Mouse (Mus musculus) retina, postnatal 1 day (tissue): ENCODE measurements around the gene Tns1.

Experiments
- DNase-seq: peaks from one replicate; pipeline ENCODE4 v3.0.0-alpha.2; 2012

Tns1 gene

DNA sequence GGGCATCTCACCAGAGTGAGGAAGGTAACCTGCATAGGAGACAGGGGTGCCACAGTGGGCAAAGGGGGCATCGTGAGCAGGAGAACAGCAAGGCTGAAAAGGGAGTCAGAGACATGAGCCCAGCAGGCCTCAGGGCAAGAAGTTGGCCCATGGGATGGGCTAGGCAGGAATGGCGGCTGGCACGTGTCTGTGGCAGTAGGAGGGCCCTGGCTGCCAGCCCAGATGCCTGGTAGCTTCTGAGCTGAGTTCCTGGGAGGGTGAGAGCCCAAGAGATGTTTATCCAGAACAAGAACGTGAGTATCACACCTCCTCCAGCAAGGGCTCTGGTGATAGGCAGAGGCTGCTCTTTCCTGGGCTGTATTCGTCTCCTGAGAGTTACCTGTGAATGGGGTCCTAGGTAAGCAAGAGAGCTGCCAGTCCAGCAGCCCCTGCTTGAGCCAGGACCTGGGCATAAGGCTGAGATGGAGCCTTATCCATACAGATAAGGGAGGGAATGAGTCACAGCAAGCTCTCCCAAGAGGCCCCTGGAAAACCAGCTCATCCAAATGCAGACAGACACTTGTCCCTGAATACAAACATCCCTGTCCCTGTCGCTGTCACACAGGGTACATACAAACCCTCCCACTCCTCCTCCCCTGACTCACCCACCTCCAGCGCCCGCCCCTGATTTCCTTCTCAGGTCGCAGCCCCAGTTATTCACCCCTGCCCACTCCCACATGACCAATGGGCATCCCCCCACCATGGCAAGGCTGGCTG lies 2.2 kb downstream of the Tns1 start:
- DNase-seq = peak; percentile 43

GRCm38 (mm10) chr1:74121138-74121537 lies 3.1 kb downstream of the Tns1 start:
- DNase-seq = no peak

DNA sequence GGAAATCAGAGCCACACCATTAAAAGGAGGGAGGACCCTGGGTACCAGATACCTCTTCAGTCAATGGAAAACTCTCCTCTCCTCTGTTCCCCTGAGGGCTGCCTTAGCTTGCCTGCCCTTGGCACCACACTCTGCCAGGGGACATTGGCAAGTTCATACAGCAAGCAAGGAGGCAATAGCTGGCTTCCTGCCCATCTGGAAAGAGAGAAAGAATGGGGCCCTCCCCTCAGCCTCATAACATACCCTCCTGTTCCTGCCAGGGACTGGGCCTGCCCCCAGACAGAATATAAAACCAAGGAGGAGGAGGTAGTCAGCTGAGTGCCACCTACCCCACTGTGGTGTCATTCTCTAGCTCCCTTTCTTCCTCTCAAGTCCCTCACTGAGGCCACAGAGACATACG lies 5.1 kb downstream of the Tns1 start:
- no peak for DNase-seq

DNA sequence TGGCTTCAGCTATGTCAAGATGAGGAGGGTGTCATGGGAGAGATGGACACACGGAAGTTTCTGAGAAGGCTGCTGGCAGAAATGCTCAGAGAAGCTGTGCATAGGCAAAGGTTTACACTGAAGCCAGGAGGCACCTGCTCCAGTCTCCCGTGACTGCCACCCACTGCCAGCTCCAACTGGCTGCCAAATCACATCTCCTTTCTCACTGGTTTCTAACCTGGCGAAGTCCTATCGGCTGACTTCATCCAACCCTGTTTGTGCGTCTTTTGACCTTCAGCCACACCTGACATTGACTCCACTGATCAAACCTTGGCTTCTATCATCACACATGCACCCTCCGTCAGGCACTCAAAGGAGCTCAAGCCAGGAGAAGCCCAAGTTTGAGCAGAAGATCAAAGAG lies 6.4 kb downstream of the Tns1 start:
- DNase-seq = no peak

DNA sequence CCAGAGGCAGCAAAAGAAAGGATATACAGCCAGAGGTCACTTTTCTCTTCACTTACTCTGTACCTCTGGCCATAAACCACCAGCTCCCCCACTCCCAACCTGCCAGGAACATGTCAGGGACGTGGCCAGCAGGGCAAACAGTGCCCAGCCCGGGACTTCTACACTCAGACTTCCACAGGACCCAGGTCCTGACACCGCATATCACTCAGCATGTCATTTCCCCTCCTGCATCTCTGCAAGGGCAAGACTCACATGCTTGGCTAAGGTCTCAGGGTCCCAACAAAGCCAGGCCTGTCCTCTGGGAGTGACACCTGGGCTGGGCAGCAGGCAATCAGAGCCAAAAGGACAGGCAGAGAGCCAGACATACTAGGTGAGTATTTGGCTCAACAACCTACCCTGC lies 11.2 kb downstream of the Tns1 start:
- no peak for DNase-seq

DNA sequence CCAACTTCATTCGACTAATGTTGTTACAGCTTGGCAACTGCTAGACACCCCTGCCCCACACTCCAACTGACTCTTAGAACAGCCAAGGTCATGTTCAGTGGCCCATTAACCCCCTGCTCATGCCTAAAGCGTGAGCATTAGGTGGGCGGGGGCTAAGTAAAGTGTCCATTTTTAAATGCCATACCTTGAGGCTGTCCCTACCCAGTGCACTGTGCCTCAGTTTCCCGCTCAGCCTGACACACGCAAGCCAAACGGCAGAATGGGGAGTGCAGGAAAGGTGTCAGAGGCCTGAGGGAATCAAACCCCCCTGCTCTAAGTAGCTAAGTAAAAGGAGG lies 12.6 kb downstream of the Tns1 start:
- no peak for DNase-seq

DNA sequence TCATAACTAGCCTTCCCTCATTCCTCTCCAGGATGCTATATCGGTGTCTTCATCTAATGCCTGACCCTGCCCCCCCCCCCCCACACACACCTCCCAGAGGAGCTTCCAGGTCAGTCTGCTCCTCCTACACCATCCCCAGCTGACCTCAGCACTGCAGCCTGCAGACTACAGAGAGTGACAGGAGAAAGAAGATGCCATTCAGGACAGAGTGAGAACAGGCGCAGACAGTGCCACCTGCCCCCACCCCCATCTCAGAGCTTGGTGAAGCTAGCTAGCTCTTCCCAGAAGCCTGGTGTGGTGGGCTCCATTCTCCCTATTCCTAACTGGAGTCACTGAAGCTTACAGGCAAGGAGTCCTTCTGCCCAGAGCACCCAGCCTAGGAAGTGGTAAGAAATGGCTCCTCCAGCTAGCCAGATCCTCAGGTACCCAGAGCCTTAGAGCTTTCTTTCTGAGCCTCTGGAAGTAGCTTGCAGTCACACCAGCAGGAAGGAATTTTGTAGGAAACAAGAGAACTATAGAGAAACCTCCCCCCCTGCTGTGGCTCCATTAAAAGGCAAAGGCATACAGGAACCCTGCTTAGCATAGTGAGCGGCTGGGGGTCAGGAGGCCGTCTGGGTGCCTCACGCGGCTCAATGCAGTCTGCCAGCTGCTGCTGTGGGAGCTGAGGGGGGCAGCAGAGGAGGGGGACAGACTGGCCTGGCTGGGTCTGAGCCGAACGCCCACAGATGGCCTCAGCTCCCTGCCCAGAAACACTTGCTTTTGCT lies 13.1 kb downstream of the Tns1 start:
- peak; percentile 81 for DNase-seq

- no peak for DNase-seq
These were observed 14.6 kb downstream of the Tns1 start for GRCm38 (mm10) chr1:74109670-74110069.

DNA sequence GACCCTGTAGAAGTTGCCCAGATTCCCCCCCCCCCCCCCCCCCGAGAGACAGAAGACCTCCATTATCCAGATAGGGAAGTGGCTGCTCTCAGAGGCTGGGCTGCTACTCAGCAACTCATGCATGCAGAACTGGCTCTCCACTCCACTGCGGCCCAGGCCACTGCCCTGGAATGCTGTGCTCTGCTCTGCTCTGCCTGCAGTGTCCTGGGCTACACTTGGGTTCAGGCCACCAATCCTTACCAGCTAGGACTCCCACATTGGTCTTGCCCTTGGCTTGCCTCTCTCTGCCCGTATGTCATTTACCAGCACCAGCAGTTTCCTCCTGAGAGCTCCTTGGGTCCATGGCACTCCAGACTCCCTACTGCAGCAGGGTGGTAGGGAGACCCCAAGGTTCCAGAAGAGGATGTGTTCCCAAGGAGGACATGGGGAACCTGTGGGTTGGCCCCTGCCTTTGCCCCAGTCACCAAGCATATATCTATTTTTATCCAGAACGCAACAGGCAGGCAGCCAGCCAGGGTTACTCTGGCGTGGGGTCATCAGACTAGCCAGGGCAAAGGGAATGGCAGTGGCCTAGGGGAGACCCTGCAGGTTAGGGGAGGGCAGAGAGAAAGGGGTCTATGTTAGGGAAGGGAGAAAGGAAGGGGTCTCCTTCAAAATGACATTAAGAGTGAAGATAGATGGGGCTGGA lies 16.2 kb downstream of the Tns1 start:
- DNase-seq = no peak

DNA sequence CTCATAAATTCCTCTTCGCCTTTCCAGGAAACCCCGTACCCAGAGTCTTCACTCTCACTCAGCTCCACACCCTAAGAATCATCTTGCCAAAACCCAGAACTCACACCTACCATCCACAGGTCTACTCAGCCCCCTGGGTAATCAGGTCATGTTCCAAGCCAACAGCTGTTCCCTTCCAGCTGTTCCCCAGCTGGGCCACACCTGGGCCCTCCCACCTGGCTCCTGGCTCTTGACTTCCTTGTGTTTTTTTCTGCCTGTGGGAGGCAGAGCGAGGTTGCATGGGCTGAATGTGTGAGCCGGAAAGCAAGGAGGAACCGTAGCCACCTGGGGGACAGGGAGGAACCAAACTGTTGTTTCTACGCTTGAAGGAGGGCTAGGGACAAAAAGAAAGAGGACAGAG lies 18.0 kb downstream of the Tns1 start:
- no peak for DNase-seq

DNA sequence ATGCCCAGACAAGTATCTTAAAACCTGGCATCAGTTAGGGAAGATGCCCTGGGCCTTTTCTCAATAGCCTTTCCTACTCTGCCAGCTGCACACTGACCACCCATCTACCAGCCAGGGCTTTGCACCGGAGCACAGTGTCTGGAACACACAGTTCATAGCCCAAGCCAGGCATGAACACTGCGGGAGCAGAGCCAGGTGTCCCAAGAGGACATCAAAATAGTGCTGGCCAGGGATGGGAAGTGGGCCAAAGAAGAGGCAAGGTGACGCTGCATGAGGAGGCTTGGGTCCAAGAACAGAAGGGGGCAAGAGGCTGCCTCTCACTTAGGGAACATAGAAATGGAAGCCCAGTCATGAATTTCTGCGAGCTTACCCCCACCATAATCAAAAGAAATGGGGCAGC lies 18.6 kb downstream of the Tns1 start:
- no peak for DNase-seq

GRCm38 (mm10) chr1:74103654-74104353 lies 20.4 kb downstream of the Tns1 start:
- peak; percentile 69 for DNase-seq

- peak; percentile 50 for DNase-seq
These were observed 25.2 kb downstream of the Tns1 start for GRCm38 (mm10) chr1:74099001-74099435.

DNA sequence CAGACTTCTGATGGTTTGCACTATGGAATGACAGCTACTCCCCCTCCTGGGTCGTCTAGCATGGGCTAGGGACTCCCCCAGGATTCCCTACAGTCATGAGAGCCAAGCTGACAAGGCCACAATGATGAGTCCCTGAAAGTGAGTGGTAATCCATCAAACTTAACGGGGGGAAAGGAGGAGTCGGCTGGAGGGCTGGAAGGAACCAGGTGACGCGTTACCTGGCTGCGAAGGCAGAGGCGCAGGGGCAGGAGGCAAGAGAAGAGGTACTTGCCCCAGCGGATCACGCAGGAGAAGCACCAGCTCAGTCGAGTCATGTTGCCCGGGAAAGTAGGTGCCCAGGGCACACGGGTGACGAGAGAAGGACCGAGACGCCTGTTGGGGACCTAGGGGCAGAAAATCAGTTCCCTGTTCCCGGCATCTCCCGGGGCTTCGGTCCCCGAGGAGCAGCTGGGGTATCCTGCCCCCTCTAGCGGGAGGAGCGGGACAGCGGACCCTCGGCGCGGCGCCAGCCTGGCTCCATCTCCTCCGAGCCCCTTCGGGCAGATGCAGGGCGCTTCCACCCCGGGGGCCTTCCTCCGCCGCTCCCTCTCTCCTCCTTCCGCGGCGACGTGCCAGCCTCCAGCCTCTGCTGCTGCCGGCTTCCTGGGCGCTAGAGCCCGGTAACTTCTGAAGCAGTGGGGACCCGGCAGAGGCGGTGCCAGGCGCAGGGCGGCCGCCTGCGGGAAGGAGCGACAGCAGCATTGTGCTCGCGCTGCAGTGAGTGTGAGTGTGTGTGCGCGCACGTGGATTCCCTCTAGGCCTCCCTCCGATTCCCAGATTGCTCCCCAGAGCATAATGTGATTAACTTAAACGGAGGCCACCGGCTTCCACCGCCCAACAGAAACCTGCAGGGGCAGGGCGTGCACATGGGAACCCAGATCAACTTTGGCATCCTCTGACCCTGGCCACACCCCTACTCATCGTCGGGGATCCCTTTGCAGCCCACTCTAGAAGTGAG lies 25.9 kb downstream of the Tns1 start:
- peak; percentile 83 for DNase-seq

DNA sequence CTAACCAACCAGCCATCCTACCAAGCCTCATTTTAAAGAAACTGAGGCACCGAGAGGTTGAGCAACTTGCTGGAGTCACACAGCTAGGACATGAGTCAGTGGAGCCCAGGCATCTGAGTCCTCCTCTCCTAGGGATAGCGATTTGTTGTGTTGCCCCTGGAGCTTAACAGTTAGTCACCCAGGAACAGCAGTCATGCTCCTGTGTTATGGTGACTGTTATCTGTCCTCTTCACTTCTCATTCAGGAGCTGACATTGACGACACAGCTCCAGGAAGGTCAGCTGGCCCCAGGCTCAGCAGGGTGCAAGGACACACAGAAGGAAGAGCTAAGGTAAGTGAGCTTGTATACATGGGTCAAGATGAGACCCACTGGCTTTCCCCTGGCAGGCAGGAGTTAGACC lies 28.5 kb downstream of the Tns1 start:
- DNase-seq = no peak

- DNase-seq = no peak
These were observed 29.0 kb downstream of the Tns1 start for GRCm38 (mm10) chr1:74095296-74095695.

DNA sequence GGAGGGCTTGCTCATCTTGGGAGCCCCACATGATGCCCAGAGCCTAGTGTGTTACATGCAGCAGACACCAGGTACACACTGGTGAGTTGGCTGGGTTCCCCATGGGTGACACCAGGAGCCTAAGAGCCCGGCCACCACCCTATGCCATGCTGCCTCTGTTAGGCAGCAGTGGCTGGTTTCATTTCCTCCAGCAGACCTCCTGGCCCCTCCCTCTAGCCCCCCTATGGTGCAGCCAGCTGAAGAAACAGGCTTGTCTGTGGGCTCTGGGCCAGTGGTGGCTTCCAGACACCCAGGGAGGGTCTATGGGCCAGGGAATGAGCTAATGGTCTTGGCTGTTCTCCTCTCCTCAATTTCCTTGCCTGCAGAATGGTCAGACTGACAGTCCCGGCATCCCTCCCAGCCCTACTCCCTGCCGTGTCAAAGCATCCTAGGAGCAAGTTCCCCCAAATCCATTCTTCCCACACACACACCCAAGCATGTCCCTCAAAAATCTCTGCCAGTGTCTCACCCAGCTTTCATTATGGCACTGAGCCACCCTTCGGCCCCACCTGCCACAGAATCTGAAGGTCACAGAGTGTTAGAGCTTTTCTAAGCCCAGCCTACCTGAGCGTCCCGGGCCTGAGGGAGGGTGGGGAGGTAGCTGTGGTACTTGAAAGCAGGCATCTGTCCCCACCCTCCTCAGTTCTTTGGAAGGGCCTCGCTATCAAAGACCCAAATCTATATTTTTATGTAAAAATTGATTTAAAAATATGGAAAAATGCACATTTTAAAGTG lies 29.6 kb downstream of the Tns1 start:
- peak; percentile 62 for DNase-seq

DNA sequence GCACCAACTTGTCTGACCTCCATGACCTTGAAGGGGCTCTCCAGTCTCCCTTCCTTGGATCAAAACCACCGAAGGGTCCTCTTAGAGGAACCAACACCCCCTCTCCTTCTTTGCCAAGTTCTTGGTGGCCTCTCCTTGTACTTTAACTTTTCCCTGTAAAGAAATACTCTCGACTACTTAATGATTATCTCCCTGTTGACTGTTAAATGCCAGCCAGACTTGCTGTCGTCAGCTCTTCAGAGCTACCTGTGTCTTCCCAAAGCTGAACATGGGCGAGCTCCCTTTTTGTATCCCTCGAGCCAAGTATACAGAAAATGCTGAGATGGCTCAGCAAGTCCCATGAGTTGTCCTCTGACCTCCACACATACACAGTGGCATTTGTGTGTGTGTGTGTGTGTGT lies 30.8 kb downstream of the Tns1 start:
- DNase-seq = no peak

DNA sequence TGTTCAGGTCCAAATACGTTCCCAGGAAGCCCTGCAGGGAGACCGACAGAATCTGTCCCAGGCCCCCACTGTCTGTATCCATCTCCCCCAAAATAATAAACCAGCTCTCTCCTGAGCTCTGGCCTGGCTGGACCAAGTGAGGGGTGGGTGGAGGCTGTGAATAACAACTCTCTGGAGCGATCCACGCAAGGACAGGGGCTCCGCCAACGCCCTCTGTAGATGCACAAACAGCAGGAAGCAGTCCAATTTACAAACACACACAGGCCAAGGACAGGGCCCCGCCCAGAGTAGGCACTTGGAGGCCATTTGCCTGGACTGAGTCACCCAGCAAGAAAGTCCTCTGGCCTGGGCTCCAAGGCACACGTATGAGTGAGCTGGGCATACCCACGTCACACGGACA lies 32.0 kb downstream of the Tns1 start:
- DNase-seq = no peak

DNA sequence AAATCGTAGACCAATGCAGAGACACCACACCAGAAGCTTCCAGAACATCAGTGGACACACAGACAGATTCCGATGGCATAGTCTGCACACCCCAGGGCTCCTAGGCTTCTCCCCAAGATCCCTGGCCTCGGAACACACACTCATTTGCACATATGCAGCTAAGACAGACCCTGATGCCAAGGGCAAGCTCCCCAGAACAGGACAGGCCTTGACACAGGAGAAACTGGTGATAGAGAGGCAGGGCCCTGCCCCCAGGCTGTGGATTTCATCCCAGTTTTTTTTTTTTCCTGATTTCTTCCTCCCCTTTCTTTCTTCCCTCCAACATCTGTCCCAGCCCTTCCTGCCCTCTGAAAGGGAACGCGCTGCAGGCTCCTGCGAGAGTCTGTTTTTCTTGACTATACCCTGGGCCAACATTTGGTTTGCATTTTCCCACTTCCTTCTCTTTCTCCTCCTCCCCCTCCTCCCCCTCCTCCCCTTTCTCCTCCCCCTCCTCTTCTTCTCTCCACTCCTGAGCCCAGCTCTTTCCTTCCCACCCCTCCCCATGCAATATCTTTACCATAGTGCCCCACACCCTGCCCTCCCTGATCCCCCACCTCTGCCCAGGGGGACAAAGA lies 32.5 kb downstream of the Tns1 start:
- DNase-seq = no peak

DNA sequence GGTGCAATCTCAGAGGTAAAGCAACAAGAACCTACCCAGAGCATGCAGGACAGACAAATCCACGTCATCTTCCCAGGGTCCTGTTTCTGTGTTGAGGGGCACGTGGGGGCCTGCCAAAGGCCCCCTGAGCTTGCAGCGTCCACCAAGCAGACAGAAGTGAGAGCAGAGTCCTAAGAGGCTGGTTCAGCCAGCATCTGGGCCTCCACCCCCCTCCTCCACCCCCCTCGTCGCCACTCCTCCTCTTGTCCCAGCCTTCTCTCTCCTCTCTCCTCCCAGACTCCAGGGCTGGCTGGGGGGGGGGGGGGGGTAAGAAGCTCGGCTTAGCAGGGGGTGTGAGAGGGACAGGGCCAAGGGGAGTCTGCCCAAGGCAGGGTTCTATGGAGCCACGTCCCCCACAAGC lies 33.1 kb downstream of the Tns1 start:
- DNase-seq = no peak
